Mouse (Mus musculus) lung, adult 2 months (tissue): ENCODE data around the gene Sox13.

Experiments
- CTCF ChIP-seq: fragments of 200-500 bp; IDR thresholded peaks from 2 replicates; pipeline ENCODE4 v1.5.1; 2011; ENCODE audit warnings: mild to moderate bottlenecking, low read length, control low read depth; ENCODE audit not compliant: insufficient read depth
- POLR2A ChIP-seq: fragments of 200-500 bp; IDR thresholded peaks from 2 replicates; pipeline ENCODE4 v1.6.1; 2011; ENCODE audit warnings: low read depth, mild to moderate bottlenecking, control low read depth, low read length, borderline replicate concordance; ENCODE audit errors: extremely low read depth

GRCm38 (mm10) chr1:133332656-133333430 is 91.3 kb downstream of the Sox13 start:
- TF ChIP-seq CTCF (no peak), POLR2A (no peak)
